Mouse (Mus musculus) ZHBTc4 (cell line): ENCODE data around the gene Hykk.
"Not testable (repeated sequence)": the region's sequence is repeated elsewhere in the genome, so short reads cannot be mapped to it uniquely, and the experiment has no call there.

ENCODE experiments used
- DNase-seq: peaks from one replicate; pipeline ENCODE4 v3.0.0-alpha.2; 2011; ENCODE audit warnings: low read depth, low spot score

Hykk gene

DNA sequence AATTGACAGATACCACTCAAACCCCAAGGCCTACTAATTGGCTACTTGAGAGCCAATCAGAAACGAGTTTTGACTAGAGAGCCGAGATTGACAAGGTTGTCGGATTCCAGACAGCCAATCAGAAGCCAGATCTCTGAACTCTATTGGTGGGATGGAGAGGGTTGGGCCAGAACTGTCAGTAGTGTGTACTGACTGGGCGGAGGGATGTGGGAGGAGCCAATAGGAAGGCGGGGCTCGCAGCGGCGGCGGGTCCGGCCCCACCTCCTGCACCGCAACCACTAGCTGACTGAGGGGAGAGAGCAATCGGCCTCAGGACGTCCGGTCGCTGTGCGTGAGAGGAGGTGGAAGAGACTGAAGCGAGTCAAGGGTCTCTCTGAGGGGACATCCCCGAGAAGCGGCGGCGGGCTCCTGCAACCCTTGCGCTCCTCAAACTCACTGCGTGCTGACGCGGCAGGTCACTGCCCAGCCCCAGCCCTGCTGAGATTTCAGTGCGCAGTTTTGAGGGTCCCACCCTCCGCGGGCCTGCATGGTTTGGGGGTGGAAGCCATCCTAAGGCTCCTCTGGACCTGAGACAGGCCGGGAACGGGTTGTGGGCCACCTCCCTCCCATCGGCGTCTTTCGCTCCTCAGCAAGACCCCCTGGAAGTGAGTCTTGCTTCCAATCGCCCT is at the start of gene Hykk:
TSS of gene Hykk (plus strand) at position 274 of the 668 bp plus-strand sequence.
- DNase-seq = peak; percentile 99

DNA sequence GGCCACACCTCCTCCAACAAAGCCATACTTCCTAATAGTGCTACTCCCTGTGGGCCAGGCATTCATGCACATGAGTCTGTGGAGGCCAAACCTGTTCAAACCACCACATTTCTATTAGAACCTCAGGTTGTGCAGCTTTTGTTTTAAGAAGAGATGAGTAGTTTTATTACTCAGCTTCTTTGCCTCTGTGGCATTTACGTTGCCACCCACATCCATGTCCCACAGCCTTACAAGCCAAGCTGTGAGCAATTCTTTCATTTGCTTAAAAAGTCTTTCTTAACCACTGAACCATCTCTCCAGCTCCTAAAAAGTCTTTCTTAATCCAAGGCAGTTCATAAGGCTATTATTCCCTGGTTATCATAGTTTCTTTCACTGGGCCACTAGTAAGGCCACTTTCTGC is 38.3 kb upstream of the Hykk start:
- DNase-seq = peak; percentile 45

DNA sequence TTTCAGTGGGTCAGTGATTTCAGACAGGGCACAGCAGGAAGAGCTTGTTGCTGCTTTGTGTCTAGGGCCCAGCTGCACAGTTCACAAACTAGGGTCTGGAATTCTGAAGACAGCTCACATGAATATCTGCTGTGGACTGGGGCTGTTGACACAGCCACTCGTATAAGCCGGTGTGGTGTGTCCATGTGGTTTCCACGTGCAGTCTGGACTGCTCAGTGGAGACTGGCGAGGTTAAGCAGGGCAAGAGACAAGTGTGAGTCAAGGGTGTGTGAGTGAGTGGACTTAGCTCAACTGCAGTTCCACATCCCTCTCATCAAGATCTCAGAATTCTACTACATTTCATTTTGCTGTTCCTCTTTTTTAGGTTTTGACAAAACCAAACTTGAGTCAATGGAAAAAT is 25.0 kb upstream of the Hykk start:
- DNase-seq = no peak

DNA sequence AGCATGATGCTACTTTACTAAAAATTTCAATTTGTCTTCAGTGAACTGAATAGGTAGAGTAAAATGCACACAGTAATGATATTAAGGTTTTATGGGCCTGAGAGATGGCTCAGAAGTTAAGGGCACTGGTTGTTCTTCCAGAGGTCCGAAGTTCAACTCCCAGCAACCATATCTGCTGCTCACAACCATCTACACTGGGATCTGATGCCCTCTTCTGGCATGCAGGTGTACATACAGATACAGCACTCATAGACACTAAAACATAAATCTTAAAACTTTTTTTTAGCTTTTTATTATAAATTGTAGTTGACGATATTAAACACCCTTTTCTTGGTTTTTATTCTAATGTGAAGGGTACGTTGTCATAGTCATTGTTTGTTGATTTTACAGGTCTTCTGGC is 20.0 kb upstream of the Hykk start:
- DNase-seq = peak; percentile 34

DNA sequence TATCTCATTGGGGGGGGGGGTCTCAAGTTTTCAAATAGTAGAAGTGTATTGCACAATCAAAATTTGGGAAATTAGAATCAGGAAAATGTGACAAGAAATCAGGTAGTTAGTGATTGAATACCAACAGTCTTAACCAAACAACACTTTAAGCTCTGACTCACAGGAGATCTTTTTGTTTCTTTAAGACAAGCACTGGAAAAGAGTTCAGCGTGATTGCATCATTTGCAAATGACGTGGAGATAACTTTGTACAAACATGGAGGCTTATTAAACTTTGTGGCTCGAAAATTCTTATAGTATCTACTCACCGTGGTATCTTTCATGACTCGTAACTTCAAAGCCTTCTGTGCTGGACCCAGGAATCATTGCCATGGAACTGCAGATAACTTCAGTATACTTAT is 7.6 kb upstream of the Hykk start:
- no peak for DNase-seq

DNA sequence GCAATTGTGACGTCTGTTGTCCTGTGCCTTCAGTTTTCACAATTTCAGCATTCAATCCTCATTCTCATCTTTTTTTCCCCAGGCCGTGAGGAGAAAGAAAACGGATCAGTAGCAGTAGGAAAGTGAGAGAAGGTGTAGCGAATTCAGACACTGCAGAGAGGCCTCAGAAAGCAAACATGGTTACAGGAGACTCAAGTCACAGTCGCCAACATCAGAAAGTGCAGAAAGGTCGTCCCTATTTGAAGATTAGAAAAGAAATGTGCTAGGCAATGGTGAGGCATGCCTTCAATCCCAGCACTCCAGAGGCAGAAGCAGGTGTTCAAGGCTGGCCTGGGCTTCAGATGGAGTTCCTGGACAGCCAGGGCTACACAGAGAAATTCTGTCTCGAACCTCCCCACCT is 1.5 kb upstream of the Hykk start:
- no peak for DNase-seq

DNA sequence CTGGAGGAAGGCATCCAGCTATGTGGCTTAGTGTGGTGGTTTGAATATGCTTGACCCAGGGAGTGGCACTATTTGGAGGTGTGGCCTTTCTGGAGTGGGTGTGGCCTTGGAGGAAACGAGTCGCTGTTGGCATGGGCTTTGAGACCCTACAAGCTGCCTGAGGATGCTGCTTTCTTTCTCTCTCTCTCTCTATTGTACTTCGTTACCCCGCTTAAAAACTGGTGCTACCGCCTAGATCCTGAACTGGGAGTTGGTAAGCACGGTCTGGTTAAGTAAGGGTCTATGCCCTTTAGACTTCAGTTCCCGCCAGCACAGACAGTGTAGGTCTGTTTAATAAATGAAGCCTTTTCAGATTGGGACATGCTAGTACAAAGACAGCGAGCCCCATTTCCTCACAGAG is 682 bp upstream of the Hykk start:
- peak; percentile 38 for DNase-seq

DNA sequence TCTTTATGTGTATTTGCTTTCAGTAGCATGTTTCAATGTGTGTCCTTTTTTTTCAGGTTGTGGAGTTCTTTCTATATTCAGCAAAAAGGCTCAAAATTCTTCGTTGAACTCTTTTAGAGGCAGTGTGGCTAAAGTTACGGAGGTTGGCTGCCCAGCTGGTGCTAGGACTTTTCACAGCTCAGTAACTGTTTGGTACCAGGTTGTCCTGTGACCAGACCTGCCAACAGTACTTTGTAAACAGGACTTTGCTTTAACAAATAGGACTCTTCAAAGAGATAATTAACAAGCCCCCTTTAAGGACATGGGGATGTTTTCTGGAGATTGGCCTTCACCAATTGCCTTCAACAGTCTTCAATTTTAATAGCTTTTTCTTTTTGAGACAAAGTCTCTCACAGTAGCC is 1.1 kb downstream of the Hykk start:
- no peak for DNase-seq

DNA sequence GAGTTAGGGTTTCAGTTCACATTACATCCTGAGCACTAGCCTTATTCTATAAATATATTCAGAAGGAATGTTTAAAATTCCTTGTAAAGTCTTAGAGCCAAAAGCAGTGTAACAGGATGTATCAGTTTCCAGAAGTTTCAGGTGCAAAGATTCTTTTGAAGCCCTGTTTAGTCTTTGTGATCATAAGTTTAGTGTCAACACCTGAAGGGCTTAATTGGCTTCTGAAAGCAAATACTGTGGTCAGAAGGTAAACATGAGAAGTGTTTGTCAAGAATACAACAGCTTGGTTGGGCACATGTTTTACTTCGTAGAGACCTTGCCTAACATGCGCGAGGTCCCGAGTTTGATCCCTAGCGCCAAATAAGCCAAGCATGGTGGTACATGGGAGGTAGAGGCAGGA is 1.7 kb downstream of the Hykk start:
- DNase-seq = no peak

DNA sequence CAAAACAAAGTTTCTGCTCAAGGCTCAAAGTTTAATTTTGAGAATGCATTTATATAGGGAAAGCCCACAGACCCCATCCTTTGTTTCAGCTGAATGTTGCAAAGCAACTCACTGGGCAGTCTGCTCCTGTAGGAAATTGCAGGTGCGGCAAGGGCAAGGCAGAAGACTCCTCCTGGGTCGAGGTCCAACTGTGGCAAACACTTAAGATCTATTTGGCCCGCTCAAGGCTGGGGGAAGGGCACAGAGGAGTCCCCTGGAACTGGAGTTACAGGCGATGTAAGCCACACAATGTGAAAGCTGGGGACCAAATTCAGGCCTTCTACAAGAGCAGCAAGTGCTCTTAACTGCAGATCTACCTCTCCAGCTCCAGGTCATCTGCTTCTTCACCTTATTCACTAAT is 2.9 kb downstream of the Hykk start:
- no peak for DNase-seq

DNA sequence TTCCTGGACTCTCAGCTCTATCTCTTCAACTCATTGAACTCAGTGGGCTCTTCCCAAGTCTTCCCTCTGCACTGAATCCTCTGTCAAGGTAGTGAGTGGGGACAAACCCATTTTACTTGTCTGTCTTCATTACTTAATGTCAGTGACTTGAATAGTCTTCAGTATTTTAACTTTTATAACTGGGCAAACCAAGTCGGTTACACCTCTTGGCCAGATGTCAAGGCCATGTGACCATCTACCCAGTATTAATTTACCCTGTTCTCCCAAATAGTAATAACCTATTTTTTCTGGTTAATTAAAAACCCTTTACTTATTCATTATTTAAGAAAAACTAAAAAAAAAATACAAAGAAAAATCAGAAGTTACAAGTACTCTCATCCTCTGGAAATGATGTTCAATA is 13.7 kb downstream of the Hykk start:
- DNase-seq = no peak

DNA sequence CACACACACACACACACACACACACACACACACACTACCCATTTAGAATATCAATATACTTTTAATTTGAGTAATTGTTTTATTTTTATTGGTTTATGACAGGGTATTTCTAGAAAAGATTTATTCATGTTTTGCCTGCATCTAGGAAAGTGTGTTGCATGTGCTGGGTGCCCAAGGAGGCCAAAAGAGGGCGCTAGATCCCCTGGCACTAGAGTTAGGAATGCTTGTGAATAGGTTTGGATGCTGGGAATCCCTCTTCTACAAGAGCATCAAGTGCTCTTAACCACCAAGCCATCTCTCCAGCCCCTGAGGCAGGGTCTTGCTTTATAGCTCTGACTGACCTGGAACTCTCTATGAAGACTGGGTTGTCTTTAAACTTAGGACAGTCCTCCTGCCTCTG is 14.7 kb downstream of the Hykk start:
- peak; percentile 80 for DNase-seq

DNA sequence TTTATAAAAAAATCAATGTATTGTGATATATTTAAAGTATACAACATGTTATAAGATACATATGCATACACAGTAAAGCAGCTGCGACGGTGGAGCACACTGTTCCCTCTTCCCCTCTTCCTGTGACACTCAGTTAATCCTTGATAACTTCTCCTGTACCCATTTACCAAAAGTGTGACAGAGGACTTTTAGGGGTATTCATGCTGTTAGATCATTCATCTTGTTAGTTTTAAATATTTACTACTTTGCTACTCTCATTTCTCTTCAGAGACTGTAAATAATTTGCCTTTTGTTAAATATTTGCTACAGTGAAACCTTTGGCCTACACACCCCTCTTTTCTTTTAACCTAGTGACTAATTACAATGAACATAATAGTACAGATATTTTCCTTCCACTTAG is 15.3 kb downstream of the Hykk start:
- no peak for DNase-seq

DNA sequence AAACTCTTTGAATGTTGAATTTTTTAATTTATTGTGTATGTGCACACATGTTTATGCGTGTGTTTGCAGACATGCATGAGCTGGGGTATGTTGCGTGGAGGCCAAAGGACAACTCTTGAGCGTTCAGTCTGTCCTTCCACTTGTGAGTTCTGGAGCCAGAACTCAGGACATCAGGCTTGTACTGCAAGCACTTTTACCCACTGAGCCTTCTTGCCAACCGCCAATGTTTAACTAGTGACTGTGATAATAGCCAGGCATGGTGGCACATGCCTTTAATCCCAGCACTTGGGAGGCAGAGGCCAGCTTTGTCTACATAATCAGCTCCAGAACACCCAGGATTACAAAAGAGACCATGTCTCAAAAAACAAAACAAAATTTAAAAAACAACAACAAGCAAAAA is 25.0 kb downstream of the Hykk start:
- no peak for DNase-seq

DNA sequence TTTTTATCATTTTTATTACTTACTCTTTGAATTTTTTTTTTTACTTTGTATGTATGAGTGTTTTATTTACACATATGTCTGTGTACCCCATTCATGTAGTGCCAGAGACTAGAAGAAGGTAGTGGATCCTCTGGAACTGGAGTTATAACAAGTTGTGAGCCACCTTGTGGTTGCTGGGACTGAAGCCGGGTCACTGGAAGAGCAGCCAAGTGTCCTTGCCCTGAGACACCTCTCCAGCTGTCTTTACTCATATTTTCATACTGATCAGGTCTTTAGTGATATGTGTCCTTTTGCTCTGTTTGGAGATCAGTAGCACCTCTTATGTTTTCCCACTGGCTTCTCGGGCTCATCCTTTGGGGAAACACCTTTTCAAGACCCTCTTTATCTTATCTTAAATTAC is 27.4 kb downstream of the Hykk start:
- DNase-seq = no peak

DNA sequence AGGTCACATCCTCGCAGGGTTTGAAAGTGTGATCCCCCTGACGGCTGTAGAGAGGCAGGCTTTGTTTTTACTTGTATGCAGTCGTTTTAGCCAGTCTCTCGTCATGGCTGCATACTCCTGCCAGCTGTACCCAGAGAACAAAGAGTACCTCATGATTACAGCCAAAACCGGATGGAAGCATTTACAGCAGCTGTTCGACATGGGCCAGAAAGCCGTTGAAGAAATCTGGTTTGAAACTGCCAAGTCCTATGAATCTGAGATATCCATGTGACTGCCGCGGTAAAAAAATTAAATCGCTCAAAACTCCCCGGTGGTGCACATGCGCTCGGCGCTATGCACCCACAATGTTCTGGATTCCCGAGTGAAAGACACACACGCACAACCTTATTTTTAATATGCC is 29.2 kb downstream of the Hykk start:
- peak; percentile 17 for DNase-seq

DNA sequence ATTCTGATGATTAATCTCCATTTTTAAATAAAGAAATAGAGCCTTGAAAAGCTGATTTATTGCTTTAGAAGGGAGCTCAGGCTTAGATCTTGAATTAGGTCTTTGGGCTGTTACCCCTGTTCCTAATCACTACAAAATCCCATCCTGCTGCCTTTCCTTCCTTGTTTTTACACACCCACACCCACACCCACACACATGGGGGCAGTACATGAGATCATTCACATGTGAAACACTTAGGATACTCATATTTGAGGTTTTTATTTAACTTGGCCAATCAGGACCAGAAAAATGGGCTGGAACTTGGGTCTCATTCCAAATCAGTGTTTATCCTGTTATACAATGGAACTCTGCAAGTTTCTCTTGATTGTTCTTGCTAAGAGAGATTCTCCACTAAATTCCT is 32.4 kb downstream of the Hykk start:
- no peak for DNase-seq

DNA sequence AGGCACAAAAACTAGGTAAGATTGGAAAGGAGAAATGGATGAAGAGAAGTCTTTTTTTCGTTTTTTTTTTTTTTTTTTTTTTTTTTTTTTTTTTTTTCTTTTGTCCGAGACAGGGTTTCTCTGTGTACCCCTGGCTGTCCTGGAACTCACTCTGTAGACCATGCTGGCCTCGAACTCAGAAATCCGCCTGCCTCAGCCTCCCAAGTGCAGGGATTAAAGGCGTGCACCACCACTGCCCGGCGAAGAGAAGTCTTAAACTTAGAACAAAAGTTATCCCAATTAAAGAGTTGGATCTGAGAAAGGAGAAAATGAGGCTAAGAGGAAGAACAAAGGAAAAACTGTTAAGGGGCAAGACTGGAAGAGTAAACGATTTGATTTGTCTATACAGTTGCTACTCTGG is 33.1 kb downstream of the Hykk start:
- DNase-seq = not testable (repeated sequence)

DNA sequence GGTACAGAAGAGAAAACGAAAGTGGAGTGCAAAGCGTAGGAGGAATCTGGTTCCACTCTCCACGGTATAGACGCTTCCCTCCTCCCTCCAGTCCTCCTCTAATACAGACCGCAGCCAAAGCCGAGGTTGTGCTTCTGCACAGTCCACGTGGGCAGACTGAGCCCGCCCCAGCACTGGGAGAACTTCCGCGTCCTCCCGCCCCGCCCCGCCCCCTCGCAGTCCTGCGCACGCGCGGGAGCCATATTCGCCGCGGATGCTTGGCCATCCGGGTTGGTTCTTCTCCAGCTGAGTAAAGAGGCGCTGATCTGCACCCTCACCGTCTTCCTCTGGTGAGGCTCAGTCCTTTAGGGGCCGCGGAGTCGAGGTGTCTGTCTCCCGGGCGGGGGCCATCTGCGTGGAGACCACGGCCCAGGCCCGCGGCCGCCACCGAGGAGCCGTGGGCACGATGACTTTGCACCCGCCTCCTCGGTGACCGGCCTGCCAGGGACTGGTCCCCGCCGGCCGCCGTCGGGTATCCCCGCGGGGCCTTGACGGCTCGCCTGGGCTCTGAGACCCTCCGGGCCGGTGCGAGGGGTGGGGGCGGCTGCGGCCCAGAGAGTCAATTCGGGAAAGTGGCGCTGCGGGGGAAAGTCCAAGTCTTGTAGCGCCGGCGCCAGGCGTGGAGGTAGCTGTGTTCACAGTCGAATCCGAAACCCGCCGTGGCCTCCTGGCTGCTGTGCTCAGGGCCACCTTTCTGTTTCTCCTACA is 33.7 kb downstream of the Hykk start, which contains the start of the genes Psma4 and AY074887:
TSS of gene Psma4 (plus strand) at position 216 of the 747 bp plus-strand sequence.
TSS of gene AY074887 (minus strand) at position 424 of the 747 bp plus-strand sequence.
- peak; percentile 98 for DNase-seq

DNA sequence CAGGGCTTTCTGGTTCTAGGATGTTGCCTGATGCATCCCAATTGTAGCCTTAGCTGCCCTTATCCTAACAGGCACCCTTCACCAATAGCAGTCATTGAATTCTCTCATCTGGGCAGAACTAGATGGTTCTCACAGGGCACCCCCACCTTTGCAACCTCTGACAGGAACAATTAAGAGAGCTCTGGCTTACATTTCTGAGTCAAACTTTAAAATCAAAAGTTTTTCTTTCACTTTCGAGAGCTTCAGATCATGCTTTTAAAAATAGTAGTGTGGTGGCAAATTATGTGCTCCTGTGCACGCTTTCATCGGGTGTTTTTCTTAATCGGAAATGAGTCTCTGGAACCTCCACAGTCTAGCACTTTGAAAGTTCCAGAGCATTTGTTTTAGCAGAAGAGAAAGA is 44.0 kb downstream of the Hykk start:
- no peak for DNase-seq

DNA sequence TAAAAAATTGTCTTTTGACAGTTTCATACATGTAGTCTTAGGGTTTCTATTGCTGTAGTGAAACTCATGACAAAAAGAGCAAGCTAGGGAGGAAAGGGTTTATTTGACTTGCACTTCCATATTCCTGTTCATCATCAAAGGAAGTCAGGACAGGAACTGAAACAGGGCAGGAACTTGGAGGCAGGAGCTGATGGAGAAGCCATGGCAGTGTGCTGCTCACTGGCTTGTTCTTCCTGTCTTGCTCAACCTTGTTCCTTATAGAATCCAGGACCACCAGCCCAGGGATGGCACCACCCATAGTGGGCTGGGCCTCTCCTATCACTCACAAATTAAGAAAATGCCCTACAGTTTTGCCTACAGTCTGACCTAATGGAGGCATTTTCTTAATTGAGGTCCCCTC is 46.6 kb downstream of the Hykk start:
- no peak for DNase-seq

DNA sequence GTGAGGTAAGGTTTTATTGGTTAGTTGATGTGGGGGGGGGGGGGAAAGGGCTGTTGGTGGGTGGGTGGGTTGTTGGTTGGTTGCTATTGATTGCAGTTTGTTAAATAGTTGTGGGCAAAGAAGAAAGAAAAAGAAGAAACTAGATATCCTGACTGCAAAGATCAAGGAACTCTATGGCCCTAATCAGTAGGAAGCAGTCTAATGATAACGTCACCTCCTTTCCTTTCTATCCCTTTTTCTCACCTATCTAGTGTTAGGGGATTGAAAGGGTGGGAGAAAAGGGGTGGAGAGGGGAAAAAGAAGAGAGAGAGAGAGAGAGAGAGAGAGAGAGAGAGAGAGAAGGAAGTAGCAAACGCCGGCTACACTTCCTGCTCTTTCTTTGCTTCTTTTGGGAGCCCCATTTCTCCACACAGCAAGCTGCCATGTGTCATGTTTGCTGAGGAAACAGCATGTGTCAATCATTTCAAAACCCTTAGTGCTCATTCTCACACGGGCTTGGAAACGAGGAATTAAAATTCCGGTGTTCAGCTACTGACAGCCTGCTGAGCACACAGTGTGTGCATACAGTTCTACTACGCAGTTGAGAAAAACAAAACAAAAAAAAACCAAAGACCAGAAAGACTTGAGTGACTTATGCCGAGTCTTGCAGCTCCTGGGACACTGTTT is 53.0 kb downstream of the Hykk start:
- DNase-seq = no peak

DNA sequence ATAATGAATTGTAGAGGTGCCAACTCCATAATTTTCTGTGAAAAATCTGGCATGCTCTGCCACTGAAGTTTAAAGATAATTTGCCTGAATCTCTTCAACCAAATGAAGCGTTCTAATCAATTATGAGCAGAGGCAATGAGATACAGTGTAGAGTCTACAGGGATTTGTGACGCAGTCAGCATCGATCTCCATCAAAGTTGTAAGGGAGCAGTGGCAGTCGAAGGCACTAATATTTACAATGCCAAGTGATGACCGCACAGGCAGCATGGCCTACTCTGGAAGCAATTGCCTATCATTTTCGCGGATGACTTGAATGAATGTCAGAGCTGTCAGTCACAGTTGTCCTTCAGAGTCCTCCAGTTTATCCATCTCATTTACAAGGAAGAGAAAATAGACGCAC is 63.6 kb downstream of the Hykk start, which contains the start of gene Chrna5:
TSS of gene Chrna5 (plus strand) at position 207 of the 400 bp plus-strand sequence.
- no peak for DNase-seq
